Mouse (Mus musculus): Measurements from ENCODE around the gene Lingo1. TPM values are rescaled to one million over a fixed set of nuclear protein-coding genes. Genes with fewer than 3 reads are reported as not detected.

Gene Lingo1
- total and polyA plus RNA-seq, 3 experiments, result not detected

GRCm38 (mm10) chr9:56608691-56609351 is 187.4 kb downstream of the Lingo1 start:
- no peaks in the 10 kb centered on the region for H3K27me3 ChIP-seq (replicated peaks)
- in situ Hi-C loops (cut with MboI; ENCODE audit: low pct_ligation_motif_present, low pct_unique_long_range_greater_than_20kb, low sequenced_read_pairs) (no loop called here), dilution Hi-C loops (cut with MboI; ENCODE audit: extremely low pct_ligation_motif_present, extremely low pct_unique_long_range_greater_than_20kb, low sequenced_read_pairs) (no loop called here)
- no peaks in the 10 kb centered on the region for H3K79me2 ChIP-seq (replicated peaks; ENCODE audit: control insufficient read depth, extremely low read depth, insufficient read depth, poor library complexity, severe bottlenecking)
- DNase-seq (ENCODE audit: extremely low read depth), result peak; percentile 45
- H3K9ac ChIP-seq (ENCODE audit: insufficient read depth, low read depth), result no peak overlapping the region
- H3K4me1 ChIP-seq (ENCODE audit: control insufficient read depth in 1 of 2, insufficient read depth in 2 of 2), result peaks cover 18 to 57% of the 10 kb centered on the region in 2 experiments
- no peaks in the 10 kb centered on the region for H3K36me3 ChIP-seq (replicated peaks in 1 of 2; ENCODE audit: control insufficient read depth in 1 of 2, insufficient read depth in 1 of 2, low read length in 1 of 2)
- H3K9me3 ChIP-seq (replicated peaks; ENCODE audit: low read length), result no peaks in the 10 kb centered on the region
- no peak overlapping the region for H3K4me3 ChIP-seq (replicated peaks in 1 of 3; ENCODE audit: low read depth in 2 of 3, low read length in 2 of 3, poor library complexity in 1 of 3)
- no peak for TF ChIP-seq MYC (IDR thresholded peaks at IDR 0.05; ENCODE audit: low read depth, low read length)
- TF ChIP-seq SMC3 (IDR thresholded peaks at IDR 0.05; ENCODE audit: low read depth, low read length), result no peak
- TF ChIP-seq ZNF384 (IDR thresholded peaks at IDR 0.05; ENCODE audit: low read depth, low read length), result no peak
- TF ChIP-seq ELF1 (IDR thresholded peaks at IDR 0.05; ENCODE audit: low read depth, low read length), result no peak
- TF ChIP-seq NRF1 (IDR thresholded peaks at IDR 0.05; ENCODE audit: low read depth, low read length), result no peak
- no peak for TF ChIP-seq E2F4 (IDR thresholded peaks at IDR 0.05; ENCODE audit: insufficient replicate concordance, low read depth, low read length)
- TF ChIP-seq TBP (conservative IDR thresholded peaks at IDR 0.05; ENCODE audit: low read depth, low read length), result no peak
- no peak for TF ChIP-seq USF2 (conservative IDR thresholded peaks at IDR 0.05; ENCODE audit: low read depth, low read length)
- TF ChIP-seq POLR2AphosphoS2 (IDR thresholded peaks at IDR 0.05; ENCODE audit: low read depth, low read length), result no peak
- TF ChIP-seq PAX5 (IDR thresholded peaks at IDR 0.05; ENCODE audit: low read length), result no peak
- TF ChIP-seq ZC3H11A (IDR thresholded peaks at IDR 0.05; ENCODE audit: low read depth, low read length), result no peak
- TF ChIP-seq JUN (IDR thresholded peaks at IDR 0.05; ENCODE audit: insufficient read depth, low read depth, low read length), result no peak
- H3K27ac ChIP-seq (ENCODE audit: insufficient read depth, low read depth), result no peak overlapping the region
- no peak overlapping the region for H3K4me2 ChIP-seq (ENCODE audit: insufficient read depth, low read depth, poor library complexity, severe bottlenecking)

DNA sequence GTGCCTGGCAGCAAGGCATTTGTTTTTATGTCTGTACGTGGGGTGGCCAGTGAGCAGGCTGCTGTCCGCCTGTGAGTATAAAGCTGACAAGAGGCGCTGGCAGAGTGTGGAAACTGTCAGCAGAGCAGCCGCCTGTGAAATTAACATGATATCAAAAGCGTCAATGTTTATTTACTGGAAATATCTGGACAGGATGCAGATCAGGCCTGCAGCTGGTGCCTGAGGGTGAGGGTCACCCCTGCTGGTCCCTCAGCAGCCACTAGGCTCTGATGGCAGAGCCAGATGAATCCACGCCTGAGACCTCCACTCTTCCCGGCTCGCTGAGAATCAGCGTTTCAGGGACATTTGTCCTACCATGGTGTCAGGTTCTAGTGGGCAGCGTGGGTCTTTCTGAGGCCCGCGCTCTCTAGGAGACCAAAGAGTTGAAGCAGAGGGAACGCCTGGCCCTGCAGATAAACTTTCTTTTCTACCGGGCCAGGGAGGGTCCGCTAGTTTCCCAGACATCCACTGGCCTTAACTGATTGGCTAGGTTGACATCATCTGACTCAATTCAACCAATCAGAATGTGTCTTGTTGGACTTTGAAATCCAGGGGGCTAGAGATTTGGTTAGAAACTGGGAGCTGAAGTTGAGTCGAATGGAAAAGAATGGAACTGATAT is 190.1 kb downstream of the Lingo1 start:
- TF ChIP-seq ZMIZ1 (IDR thresholded peaks at IDR 0.05; ENCODE audit: low read depth, low read length) (no peak), PAX5 (IDR thresholded peaks at IDR 0.05; ENCODE audit: low read length) (no peak), TBP (conservative IDR thresholded peaks at IDR 0.05; ENCODE audit: low read depth, low read length) (no peak), ELF1 (IDR thresholded peaks at IDR 0.05; ENCODE audit: low read depth, low read length) (no peak), ZNF384 (IDR thresholded peaks at IDR 0.05; ENCODE audit: low read depth, low read length) (no peak), USF1 (IDR thresholded peaks at IDR 0.05; ENCODE audit: low read depth, low read length) (no peak; the same call in 1 of the 2 replicates), ZC3H11A (IDR thresholded peaks at IDR 0.05; ENCODE audit: low read depth, low read length) (no peak), NELFE (IDR thresholded peaks at IDR 0.05; ENCODE audit: low read depth, low read length) (no peak), HCFC1 (IDR thresholded peaks at IDR 0.05; ENCODE audit: low read depth, low read length) (no peak), MXI1 (IDR thresholded peaks at IDR 0.05; ENCODE audit: low read depth, low read length) (no peak), UBTF (IDR thresholded peaks at IDR 0.05; ENCODE audit: low read depth, low read length) (no peak)
- H3K4me3 ChIP-seq (replicated peaks in 1 of 3; ENCODE audit: low read depth in 2 of 3, low read length in 2 of 3, poor library complexity in 1 of 3), result no peak overlapping the region
- in situ Hi-C loops (cut with MboI; ENCODE audit: low pct_ligation_motif_present, low pct_unique_long_range_greater_than_20kb, low sequenced_read_pairs), result no loop called here

More for the DNA sequence above, 190.1 kb downstream of the Lingo1 start:
- Histone ChIP-seq H3K79me2 (replicated peaks; ENCODE audit: control insufficient read depth, extremely low read depth, insufficient read depth, poor library complexity, severe bottlenecking) (no peaks in the 10 kb centered on the region), H3K27ac (ENCODE audit: insufficient read depth, low read depth) (no peak overlapping the region), H3K9ac (ENCODE audit: insufficient read depth, low read depth) (no peak overlapping the region), H3K4me1 (ENCODE audit: control insufficient read depth in 1 of 2, insufficient read depth in 2 of 2) (peaks cover 3 to 37% of the 10 kb centered on the region in 2 experiments; a peak in 3 of 4 replicates), H3K4me2 (ENCODE audit: insufficient read depth, low read depth, poor library complexity, severe bottlenecking) (no peak overlapping the region), H3K36me3 (replicated peaks in 1 of 2; ENCODE audit: control insufficient read depth in 1 of 2, insufficient read depth in 1 of 2, low read length in 1 of 2) (no peaks in the 10 kb centered on the region), H3K27me3 (replicated peaks) (no peaks in the 10 kb centered on the region), H3K9me3 (replicated peaks; ENCODE audit: low read length) (no peaks in the 10 kb centered on the region)
- dilution Hi-C loops (cut with MboI; ENCODE audit: extremely low pct_ligation_motif_present, extremely low pct_unique_long_range_greater_than_20kb, low sequenced_read_pairs), result no loop called here
- no peak for DNase-seq (ENCODE audit: extremely low read depth)
